In the genomic region with DNA sequence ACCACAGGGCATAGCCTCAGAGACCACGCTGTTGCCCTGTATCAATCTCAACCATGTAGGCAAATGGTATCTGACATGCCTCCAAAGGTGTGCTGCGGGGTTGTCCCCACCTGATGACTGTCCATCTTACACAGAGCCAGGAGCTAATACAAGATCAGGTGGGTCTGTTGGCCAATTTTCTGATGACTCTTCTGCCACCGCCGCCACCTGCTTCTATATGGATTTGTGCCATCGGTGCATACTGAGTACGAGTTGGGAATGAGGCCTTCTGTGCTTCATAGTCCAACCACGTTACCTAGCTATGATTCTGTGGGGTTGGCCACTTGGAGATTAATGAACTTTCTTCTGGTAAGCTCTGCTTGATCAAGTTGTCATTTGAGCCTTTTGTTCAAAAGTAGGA, we compare ENCODE assay signal across 18 mouse cellular contexts. TPM values are rescaled to one million over a fixed set of nuclear protein-coding genes. Genes with fewer than 3 reads are reported as not detected.
DNase-seq lines count a peak whose midpoint lies in the region; ATAC-seq lines count a peak whose summit lies in the region.
"Had no signal": no experiment of that assay in that cellular context is flagged by ENCODE, and none has a peak within 500 bp of the region (broad histone marks: within the 10 kb centered on the region; RNA-seq: fewer than 3 reads in every experiment).

No protein-coding gene starts in this region.

- H3K9ac ChIP-seq in kidney, embryonic 14.5 days (ENCODE audit: low read depth, low read length): no peak overlapping the region
- H3K9ac ChIP-seq: embryonic facial prominence, embryonic 13.5 days; embryonic facial prominence, embryonic 15.5 days; forebrain, embryonic 12.5 days had no signal

- H3K4me2 ChIP-seq in kidney, embryonic 14.5 days (replicated peaks; ENCODE audit: low read depth, low read length): no peak overlapping the region
- H3K4me2 ChIP-seq: embryonic facial prominence, embryonic 13.5 days; embryonic facial prominence, embryonic 15.5 days; forebrain, embryonic 12.5 days had no signal

- no peaks in the 10 kb centered on the region for H3K27me3 ChIP-seq in kidney, embryonic 14.5 days (ENCODE audit: control insufficient read depth, insufficient read depth, low read length)
- H3K27me3 ChIP-seq: embryonic facial prominence, embryonic 13.5 days; embryonic facial prominence, embryonic 15.5 days; forebrain, embryonic 12.5 days had no signal

- DNase-seq in cerebellum, postnatal 10 days: peak; percentile 66 to 72
- DNase-seq in cerebellum, postnatal 25 days: peak; percentile 39 to 64
- DNase-seq in cerebellum, adult 8-10 months: no peak
- no peak for DNase-seq in kidney, postnatal 25 days
- DNase-seq: adrenal gland, adult 2 months; adrenal gland, postnatal 10 days; adrenal gland, postnatal 25 days; cerebellum, adult 18-20 months; embryo, embryonic 11 days had no signal

- no peaks in the 10 kb centered on the region for H3K36me3 ChIP-seq in kidney, embryonic 14.5 days (ENCODE audit: control insufficient read depth, insufficient read depth, low read length)
- H3K36me3 ChIP-seq: embryonic facial prominence, embryonic 13.5 days; embryonic facial prominence, embryonic 15.5 days; forebrain, embryonic 10.5 days; forebrain, embryonic 12.5 days had no signal

- H3K4me3 ChIP-seq in kidney, embryonic 14.5 days (ENCODE audit: low read length): no peak overlapping the region
- H3K4me3 ChIP-seq: embryonic facial prominence, embryonic 13.5 days; embryonic facial prominence, embryonic 15.5 days; erythroblast, embryonic 14.5 days; forebrain, embryonic 10.5 days; forebrain, embryonic 12.5 days had no signal

- H3K27ac ChIP-seq in kidney, embryonic 14.5 days (ENCODE audit: low read depth, low read length): no peak overlapping the region
- H3K27ac ChIP-seq: embryonic facial prominence, embryonic 13.5 days; embryonic facial prominence, embryonic 15.5 days; forebrain, embryonic 10.5 days; forebrain, embryonic 12.5 days had no signal

- H3K9me3 ChIP-seq in kidney, embryonic 14.5 days (ENCODE audit: control insufficient read depth, low read length): no peaks in the 10 kb centered on the region
- H3K9me3 ChIP-seq: embryonic facial prominence, embryonic 13.5 days; embryonic facial prominence, embryonic 15.5 days; forebrain, embryonic 10.5 days; forebrain, embryonic 12.5 days had no signal

- WGBS in kidney, embryonic 14.5 days: 91% methylated on average over 7 of the region's 7 CpGs

- no peak for ATAC-seq in cerebellum, adult (ENCODE audit: insufficient number of reproducible peaks, low FRiP score, low TSS enrichment)
- 0 out of 2 replicates have a peak, but pooled peaks have one; percentile 32 for ATAC-seq in kidney, embryonic 14.5 days (ENCODE audit: low FRiP score, low TSS enrichment)
- ATAC-seq: forebrain, embryonic 14.5 days; forebrain, embryonic 16.5 days had no signal

- H3K4me1 ChIP-seq in kidney, embryonic 14.5 days (ENCODE audit: control insufficient read depth, insufficient read depth, low read length): no peaks in the 10 kb centered on the region
- H3K4me1 ChIP-seq: forebrain, embryonic 10.5 days; forebrain, embryonic 12.5 days had no signal

RNA-seq across cellular contexts. Expression of gene Adamts17, which starts 29.1 kb away (rescaled TPM):
- polyA plus RNA-seq in kidney, embryonic 14.5 days (2014; fragmentation: Nextera tagmentation; extraction: Ambion mirVana): 4.3 and 4.6 TPM in 2 replicates
- polyA plus RNA-seq: erythroblast, embryonic 14.5 days had no signal

Comparison
In these comparisons a context has a peak if more than half of its experiments do, and no peak if none do; other contexts are left out.
1. DNase-seq: peak in cerebellum, postnatal 10 days (2 of 2) and cerebellum, postnatal 25 days (2 of 2); none in cerebellum, adult 8-10 months (single experiment) and kidney, postnatal 25 days (0 of 2).